Mouse (Mus musculus) heart, embryonic 14.5 days (tissue): ENCODE data around the gene BC028528. TPM values are rescaled to one million over a fixed set of nuclear protein-coding genes. Genes with fewer than 3 reads are reported as not detected.

Experiments
- ATAC-seq: fragments of 200-750 bp; cut with Nextera tagmentation; 2 replicates; pipeline ENCODE4 v1.8.0; 2017; ENCODE audit warnings: low read depth, moderate TSS enrichment; ENCODE audit not compliant: insufficient number of reproducible peaks, insufficient read depth, low FRiP score
- H3K27ac ChIP-seq, 2 experiments: fragments of 200-500 bp in 1 of 2; fragments of 300-500 bp in 1 of 2; sonication (generic) in 1 of 2; replicated peaks in 1 of 2; 2 replicates each; pipeline ENCODE4 v1.5.1; 2012 to 2014; ENCODE audit warnings: low read depth in 2 of 2, low read length in 2 of 2, control low read depth in 1 of 2, mild to moderate bottlenecking in 1 of 2, mixed read lengths in 1 of 2; ENCODE audit not compliant: control insufficient read depth in 1 of 2, insufficient read depth in 1 of 2
- H3K27me3 ChIP-seq: fragments of 300-500 bp; sonication (generic); 2 replicates; pipeline ENCODE4 v1.6.1; 2014; ENCODE audit warnings: mild to moderate bottlenecking, low read length, control low read depth; ENCODE audit not compliant: control insufficient read depth, insufficient read depth
- H3K36me3 ChIP-seq: fragments of 300-500 bp; sonication (generic); 2 replicates; pipeline ENCODE4 v1.6.1; 2014; ENCODE audit warnings: mild to moderate bottlenecking, control low read depth, low read length, mixed read lengths; ENCODE audit not compliant: control insufficient read depth, insufficient read depth
- H3K4me1 ChIP-seq, 2 experiments: fragments of 200-500 bp in 1 of 2; fragments of 300-500 bp in 1 of 2; sonication (generic) in 1 of 2; 2 replicates each; pipeline ENCODE4 v1.6.1; 2012 to 2014; ENCODE audit warnings: low read length in 2 of 2, control low read depth in 1 of 2, mixed read lengths in 1 of 2; ENCODE audit not compliant: control insufficient read depth in 2 of 2, insufficient read depth in 2 of 2
- H3K4me2 ChIP-seq: fragments of 300-500 bp; sonication (generic); 2 replicates; pipeline ENCODE4 v1.6.1; 2014; ENCODE audit warnings: mild to moderate bottlenecking, low read length
- H3K4me3 ChIP-seq, 2 experiments: fragments of 200-500 bp in 1 of 2; fragments of 300-500 bp in 1 of 2; sonication (generic) in 1 of 2; 2 replicates each; pipeline ENCODE4 v1.5.1; 2012 to 2014; ENCODE audit warnings: low read length in 2 of 2, mild to moderate bottlenecking in 2 of 2, control low read depth in 1 of 2, low read depth in 1 of 2, moderate library complexity in 1 of 2; ENCODE audit not compliant: control insufficient read depth in 1 of 2, insufficient read depth in 1 of 2
- H3K9ac ChIP-seq: fragments of 300-500 bp; sonication (generic); 2 replicates; pipeline ENCODE4 v1.6.1; 2014; ENCODE audit warnings: mild to moderate bottlenecking, low read length
- H3K9me3 ChIP-seq: fragments of 300-500 bp; sonication (generic); 2 replicates; pipeline ENCODE4 v1.6.1; 2016; ENCODE audit warnings: low read length, control low read depth; ENCODE audit not compliant: control insufficient read depth
- WGBS: fragments of 180-500 bp; shearing (Covaris S2); extraction: QIAGEN DNeasy Blood & Tissue Kit; methylation state at CpG from one replicate; pipeline ENCODE4 v1.1.7; 2014; 5-methylcytosine and 5-hydroxymethylcytosine counted together
- polyA plus RNA-seq: library from polyadenylated mRNA; unstranded; fragments of >200 nt; fragmentation: Nextera tagmentation; extraction: Ambion mirVana; gene quantifications from 2 replicates; pipeline ENCODE4 v1.2.1, GENCODE M21; 2014

Gene BC028528
- polyA plus RNA-seq, 1 experiment from 2014 or later, result 45.1 TPM

DNA sequence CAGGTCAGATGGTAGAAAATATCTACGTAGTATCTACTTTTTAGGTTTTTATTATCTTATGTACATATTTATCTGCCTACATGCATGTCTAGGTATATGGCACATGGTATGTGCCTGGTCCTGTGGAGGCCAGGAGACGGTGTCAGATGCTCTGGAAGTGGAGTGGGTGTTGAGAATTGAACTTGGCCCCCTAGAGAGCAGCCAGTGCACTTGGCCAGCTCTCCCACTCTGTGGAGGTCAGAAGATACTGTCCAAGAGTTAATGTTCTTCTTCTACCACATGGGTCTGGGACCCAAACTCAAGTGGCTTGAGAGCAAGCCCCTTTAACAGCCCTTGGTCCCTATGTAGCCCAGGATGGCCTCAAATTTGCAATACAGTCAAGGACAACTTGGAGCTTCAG is 24.4 kb downstream of the BC028528 start:
- no peak for ATAC-seq
- no peak overlapping the region for H3K9ac ChIP-seq
- H3K36me3 ChIP-seq, result peaks cover 66% of the 10 kb centered on the region
- no peak overlapping the region for H3K27ac ChIP-seq
- no peak overlapping the region for H3K4me3 ChIP-seq
- H3K9me3 ChIP-seq, result no peaks in the 10 kb centered on the region
- WGBS, result 85% methylated on average over 2 of the region's 2 CpGs
- no peaks in the 10 kb centered on the region for H3K27me3 ChIP-seq
- H3K4me2 ChIP-seq, result no peak overlapping the region
- H3K4me1 ChIP-seq, result peaks cover 0 to 11% of the 10 kb centered on the region in 2 experiments; a peak in 2 of 4 replicates

DNA sequence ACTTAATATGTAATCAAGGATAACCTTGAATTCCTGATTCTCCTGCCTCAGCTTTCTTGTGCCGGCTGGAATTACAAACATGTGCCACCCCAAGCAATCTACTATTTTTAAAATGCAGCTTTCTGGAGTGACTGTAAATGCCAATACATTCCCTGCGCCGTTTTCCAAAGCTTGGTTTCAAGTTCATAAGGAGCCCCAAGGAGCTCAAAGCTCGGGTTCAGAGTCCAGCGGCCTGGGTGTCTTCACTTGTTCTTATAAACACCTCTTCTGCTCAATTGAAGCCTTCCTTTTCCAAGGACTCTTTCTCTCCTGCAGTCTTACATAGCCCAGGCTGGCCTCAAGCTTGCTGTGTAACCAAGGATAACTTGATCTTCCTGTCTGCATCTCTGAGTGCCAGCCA is 25.7 kb downstream of the BC028528 start:
- H3K36me3 ChIP-seq, result peaks cover 66% of the 10 kb centered on the region
- no peak overlapping the region for H3K9ac ChIP-seq
- WGBS, result 78% methylated on average over 5 of the region's 5 CpGs
- H3K27me3 ChIP-seq, result no peaks in the 10 kb centered on the region
- peaks cover 0 to 5% of the 10 kb centered on the region in 2 experiments; a peak in 1 of 4 replicates for H3K4me1 ChIP-seq
- H3K27ac ChIP-seq, result no peak overlapping the region
- no peak overlapping the region for H3K4me3 ChIP-seq
- no peak for ATAC-seq
- H3K4me2 ChIP-seq, result no peak overlapping the region
- H3K9me3 ChIP-seq, result no peaks in the 10 kb centered on the region

DNA sequence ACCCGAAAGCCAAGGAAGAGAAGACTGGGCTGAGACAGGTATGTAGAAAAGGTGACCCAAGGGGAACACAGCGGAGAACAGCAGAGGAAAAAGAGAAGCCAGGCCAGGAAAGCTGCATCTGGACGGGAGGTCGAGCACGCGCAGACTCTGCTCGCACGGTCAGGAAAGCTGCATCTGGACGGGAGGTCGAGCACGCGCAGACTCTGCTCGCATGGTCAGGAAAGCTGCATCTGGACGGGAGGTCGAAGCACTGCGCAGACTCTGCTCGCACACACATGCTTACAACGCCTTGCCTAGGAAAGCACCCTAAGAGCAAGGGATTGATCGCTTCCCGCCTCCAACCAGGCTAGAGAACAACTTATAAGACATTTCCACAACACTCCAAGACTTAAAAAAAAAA is 26.2 kb downstream of the BC028528 start:
- peaks cover 66% of the 10 kb centered on the region for H3K36me3 ChIP-seq
- H3K4me2 ChIP-seq, result no peak overlapping the region
- H3K9me3 ChIP-seq, result no peaks in the 10 kb centered on the region
- H3K27ac ChIP-seq, result no peak overlapping the region
- WGBS, result 84% methylated on average over 20 of the region's 20 CpGs
- ATAC-seq, result no peak
- H3K27me3 ChIP-seq, result no peaks in the 10 kb centered on the region
- no peak overlapping the region for H3K9ac ChIP-seq
- peaks cover 0 to 3% of the 10 kb centered on the region in 2 experiments; a peak in 1 of 4 replicates for H3K4me1 ChIP-seq
- no peak overlapping the region for H3K4me3 ChIP-seq

DNA sequence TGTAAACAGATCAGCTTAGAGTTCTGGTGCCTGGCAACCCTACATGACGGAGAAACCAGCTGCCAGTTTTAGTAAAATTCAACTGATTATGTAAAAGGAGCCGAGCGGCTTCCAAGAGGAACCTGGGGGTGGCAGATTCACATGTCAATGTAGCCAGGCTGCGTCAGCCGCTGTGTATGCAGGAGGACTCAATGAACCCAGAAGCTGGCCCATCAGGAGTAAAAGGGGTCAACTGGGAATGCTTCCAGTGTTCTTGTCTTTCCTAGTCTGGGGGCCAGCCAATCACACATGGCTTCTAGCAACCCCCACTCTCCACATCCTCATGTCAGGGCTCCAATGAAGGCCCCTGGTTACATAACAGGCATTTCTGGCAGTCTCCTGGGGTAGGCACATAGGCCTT is 26.8 kb downstream of the BC028528 start:
- ATAC-seq, result no peak
- Histone ChIP-seq H3K27me3 (no peaks in the 10 kb centered on the region), H3K4me3 (no peak overlapping the region), H3K27ac (no peak overlapping the region), H3K9me3 (no peaks in the 10 kb centered on the region), H3K4me1 (no peaks in the 10 kb centered on the region), H3K9ac (no peak overlapping the region), H3K36me3 (peaks cover 66% of the 10 kb centered on the region), H3K4me2 (no peak overlapping the region)
- WGBS, result 90% methylated on average over 5 of the region's 5 CpGs

DNA sequence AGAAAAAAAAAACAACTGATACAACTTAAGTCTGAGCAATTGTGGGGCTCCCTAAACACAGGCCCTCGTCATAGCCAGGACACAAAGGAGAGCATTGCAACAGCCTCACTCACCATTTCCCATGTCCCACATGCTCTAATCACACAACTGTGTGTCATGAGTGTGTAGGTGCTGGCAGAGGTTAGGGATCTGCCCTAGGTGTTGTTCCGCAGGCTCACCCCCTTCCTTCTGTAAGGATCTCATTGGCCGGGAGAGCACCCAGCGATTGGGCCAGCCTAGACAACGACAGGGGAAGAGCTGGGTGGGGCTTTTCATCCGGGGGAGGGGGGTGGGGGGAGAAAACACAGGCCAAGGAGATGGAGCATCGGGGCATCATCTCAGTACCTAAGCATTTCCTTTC is 28.2 kb downstream of the BC028528 start:
- no peak overlapping the region for H3K27ac ChIP-seq
- H3K4me3 ChIP-seq, result no peak overlapping the region
- no peaks in the 10 kb centered on the region for H3K4me1 ChIP-seq
- WGBS, result 71% methylated on average over 7 of the region's 7 CpGs
- H3K9ac ChIP-seq, result no peak overlapping the region
- no peak for ATAC-seq
- H3K9me3 ChIP-seq, result no peaks in the 10 kb centered on the region
- H3K27me3 ChIP-seq, result no peaks in the 10 kb centered on the region
- peaks cover 51% of the 10 kb centered on the region for H3K36me3 ChIP-seq
- H3K4me2 ChIP-seq, result no peak overlapping the region

DNA sequence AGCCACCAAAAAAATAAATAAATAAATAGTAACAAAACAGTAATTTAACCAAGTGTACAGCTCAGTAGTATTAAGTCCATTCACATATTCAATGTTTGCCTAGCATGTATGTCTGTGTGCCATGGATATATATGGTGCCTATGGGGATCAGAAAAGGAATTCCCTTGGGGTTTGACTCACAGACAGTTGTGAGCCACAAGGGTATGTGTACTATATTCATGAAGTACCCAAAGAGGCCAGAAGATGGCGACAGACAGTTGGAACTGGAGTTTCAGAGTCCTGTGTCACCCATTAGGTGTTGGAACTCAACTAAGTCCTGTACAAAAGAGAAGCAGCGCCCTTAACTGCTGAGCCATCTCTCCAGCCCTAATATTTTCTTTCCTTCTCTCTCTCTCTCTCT is 30.0 kb downstream of the BC028528 start:
- peaks cover 0 to under 1% of the 10 kb centered on the region in 2 experiments; a peak in 1 of 4 replicates for H3K4me1 ChIP-seq
- 0 out of 2 replicates have a peak, but pooled peaks have one; percentile 19 for ATAC-seq
- no peak overlapping the region for H3K27ac ChIP-seq
- no peak overlapping the region for H3K4me2 ChIP-seq
- WGBS, result 57% methylated on average over 2 of the region's 2 CpGs
- no peaks in the 10 kb centered on the region for H3K27me3 ChIP-seq
- H3K36me3 ChIP-seq, result peaks cover 34% of the 10 kb centered on the region
- no peak overlapping the region for H3K9ac ChIP-seq
- no peaks in the 10 kb centered on the region for H3K9me3 ChIP-seq
- H3K4me3 ChIP-seq, result no peak overlapping the region

DNA sequence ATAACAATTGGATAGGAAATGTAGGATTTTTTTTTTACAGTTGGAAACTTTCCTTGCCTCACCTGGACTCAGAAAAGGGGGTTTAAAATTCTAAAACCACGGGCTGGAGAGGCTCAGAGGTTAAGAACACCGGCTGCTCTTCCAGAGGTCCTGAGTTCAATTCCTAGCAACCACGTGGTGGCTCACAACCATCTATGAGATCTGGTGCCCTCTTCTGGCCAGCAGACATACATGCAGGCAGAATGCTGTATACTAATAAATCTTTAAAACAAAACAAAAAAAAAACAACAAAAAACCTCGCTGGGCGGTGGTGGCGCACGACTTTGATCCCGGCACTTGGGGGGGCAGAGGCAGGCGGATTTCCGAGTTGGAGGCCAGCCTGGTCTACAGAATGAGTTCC is 30.6 kb downstream of the BC028528 start:
- peaks cover 0 to 6% of the 10 kb centered on the region in 2 experiments; a peak in 1 of 4 replicates for H3K4me1 ChIP-seq
- no peaks in the 10 kb centered on the region for H3K27me3 ChIP-seq
- ATAC-seq, result no peak
- H3K9ac ChIP-seq, result no peak overlapping the region
- H3K9me3 ChIP-seq, result no peaks in the 10 kb centered on the region
- H3K4me2 ChIP-seq, result no peak overlapping the region
- H3K4me3 ChIP-seq, result no peak overlapping the region
- peaks cover 32% of the 10 kb centered on the region for H3K36me3 ChIP-seq
- 79% methylated on average over 10 of the region's 10 CpGs for WGBS
- H3K27ac ChIP-seq, result no peak overlapping the region

DNA sequence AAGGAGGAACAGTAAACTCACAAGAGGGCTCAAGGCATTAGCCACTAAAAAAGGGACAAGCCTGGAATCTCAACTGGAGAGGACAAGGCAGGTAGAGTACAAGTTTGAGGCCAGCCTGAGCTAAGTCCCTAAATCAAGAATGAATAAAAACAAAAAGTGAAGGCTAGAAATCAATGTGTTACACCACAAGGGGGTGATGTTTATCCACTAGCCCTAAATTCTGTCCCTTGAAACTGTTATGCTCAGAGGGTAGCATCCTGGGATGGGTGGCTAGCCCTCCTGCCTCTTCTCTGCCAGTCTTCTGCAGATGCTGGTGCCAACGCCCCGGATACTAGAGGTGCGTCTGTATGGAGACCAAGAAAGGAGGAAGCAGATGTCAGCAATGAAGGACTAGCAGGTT is 31.5 kb downstream of the BC028528 start:
- no peak for ATAC-seq
- H3K4me2 ChIP-seq, result no peak overlapping the region
- 71% methylated on average over 3 of the region's 3 CpGs for WGBS

More for the DNA sequence above, 31.5 kb downstream of the BC028528 start:
- Histone ChIP-seq H3K4me3 (no peak overlapping the region), H3K36me3 (peaks cover 24% of the 10 kb centered on the region), H3K9me3 (no peaks in the 10 kb centered on the region), H3K9ac (no peak overlapping the region), H3K27ac (no peak overlapping the region), H3K27me3 (no peaks in the 10 kb centered on the region), H3K4me1 (peaks cover 0 to 9% of the 10 kb centered on the region in 2 experiments; a peak in 1 of 4 replicates)
